Mouse (Mus musculus): ENCODE measurements around the gene Dhh.

The Dhh gene

DNA sequence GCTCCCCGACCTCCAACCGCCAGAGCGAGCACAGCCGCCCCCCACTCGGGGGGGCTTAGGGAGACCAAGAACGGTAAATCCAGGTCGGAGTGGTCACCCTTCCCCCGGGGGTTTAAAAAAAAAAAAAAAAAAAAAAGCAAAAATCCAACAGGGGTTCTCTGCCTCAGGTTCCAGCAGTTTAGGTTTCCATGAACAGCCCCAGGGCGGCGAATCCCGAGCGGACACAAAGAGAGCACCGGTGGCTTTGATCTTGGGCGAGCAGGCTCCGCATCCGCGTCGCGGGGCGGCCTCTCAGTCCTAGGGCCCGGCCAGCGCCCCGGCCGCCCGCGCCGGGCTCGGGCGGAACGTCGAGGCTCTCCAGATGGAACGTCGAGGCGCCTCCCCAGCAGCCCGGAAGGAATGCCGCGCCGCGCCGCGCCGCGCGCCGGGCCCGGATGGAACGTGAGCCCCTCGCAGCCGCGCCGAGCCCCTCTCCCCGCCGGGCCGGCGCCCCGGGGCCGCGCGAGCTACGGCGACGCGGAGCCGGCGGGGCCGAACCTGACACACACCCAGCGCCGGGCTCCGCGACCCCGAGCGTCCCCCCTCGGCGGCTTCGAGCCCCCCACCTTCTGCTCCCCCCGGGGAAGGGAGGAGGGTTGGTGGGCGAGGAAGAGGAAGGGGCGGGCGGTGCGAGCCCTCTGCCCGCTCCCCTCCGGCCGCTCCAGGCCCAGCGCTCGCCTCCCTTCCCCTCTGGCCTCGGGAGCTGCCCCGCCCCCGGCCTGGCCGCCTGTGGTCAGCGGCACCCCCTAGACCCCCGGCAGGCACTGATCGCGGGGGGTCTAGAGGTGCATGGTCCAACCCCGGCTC is 27.0 kb downstream of the Dhh start, which contains the start of gene Kmt2d:
Kmt2d (minus strand) TSS at position 135 of the 846 bp plus-strand sequence.
- no peak for DNase-seq

DNA sequence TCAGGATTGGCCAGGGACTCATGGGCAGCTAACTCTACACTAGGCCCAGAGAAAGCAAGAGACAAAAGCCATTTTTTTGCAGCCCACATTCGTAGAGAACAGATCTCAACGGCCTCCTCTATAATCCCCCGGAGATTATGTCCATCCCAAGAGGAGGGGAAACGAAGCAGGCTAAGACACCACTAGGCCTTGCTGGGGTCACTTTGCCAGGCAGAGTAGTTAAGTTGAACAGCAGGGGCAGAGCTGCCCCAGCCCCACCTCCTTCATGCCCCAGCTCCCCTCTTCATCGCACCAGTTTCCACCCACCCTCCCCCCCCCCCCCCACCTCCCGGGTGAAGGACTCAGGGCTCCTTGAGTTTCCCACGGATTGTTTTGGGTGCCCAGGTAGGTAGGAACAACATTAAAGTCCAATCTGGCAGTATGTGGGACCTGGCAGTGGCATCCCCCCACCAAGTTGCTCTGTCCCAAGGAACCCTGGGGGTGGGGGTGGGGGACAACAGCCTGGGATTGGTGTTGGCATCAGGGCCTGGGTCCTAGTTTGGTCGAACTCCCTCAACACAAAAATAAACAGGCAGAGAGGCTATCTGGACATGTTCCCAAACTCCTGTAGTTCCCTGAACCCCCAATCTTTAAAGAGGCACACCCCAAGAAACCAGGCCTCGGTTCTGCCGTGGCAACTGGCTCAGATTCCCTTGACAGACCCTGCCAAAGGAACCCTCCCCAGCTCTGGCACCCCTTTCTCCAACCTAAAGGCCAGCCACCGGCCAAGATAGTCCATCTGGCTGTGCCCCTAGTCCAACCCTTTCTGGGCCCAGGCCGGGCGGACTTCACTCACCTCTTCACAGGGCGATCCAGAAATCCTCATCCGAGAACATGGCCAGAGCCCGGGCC is 27.9 kb downstream of the Dhh start:
- DNase-seq: peak; percentile 41 to 46

DNA sequence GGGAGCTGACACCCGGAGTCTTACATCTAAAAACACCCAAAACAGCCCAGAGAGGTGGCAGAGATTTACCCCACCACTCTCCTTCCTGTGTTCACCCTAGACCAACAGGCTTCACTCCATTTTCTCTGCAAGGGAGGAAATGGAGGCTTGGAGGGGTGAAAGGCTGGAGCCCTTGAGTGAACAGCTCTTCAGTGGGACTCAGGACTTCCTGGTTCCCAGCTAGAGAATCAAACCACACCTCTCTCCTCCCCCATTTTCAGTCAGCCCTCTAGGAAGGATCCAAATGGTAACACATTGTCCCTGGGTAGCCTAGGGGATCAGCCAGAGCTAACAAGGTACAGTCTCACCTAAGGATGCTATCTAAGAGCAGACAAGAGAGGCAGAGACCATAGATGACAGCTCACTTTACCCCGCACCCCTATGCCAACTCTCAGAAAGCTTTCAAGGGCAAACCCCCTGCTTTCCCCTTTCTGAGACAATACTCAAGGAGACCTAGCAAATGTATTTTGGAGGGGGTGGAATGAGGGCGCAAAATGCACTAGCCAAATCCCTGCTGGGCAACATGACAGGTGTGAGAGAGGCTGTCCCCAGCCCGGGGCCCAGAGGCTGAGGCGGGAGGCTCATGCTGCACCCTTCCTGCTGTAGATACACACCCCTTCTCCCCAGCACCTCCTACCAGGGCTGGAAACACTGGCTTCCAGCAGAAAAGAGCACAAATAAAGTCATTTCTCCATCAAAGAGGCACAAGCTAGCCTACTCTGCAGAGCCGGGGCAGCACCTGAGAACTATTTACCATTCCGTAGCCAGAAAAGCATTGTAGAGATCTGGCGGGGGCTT is 28.8 kb downstream of the Dhh start:
- DNase-seq: no peak

DNA sequence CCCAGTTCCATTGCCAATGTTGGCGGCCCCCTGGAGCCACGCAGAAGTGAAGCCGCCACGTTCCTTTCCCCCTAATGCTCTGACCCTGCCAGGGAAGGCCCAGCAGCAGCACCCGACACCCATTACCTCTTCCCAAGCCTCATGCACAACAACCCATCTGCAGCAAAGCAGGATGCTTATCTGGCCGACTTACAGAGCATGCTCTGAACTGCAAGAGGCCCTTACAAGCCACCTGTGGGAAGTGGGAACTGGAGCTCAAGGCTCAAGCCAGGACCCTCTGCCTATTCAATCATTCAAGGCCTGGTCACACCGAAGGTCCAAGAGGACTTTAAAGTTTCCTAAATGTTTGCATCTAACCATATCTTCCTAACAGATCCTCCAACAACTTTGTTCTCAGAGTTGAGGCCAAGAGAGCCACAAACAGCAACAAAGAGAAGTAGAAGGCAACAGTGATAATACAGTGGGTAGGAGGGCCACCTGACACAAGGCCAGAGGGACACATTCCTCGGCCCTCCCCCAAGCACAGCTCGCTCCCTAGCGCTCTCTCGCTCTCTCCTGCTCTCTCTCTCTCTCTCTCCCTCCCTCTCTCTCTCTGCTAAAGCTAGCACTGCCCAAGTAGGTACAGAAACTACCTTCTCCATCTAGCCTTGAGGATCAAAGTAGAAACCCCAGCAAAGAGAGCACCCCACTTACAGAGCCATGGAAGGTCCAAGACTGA is 29.8 kb downstream of the Dhh start:
- DNase-seq: no peak

DNA sequence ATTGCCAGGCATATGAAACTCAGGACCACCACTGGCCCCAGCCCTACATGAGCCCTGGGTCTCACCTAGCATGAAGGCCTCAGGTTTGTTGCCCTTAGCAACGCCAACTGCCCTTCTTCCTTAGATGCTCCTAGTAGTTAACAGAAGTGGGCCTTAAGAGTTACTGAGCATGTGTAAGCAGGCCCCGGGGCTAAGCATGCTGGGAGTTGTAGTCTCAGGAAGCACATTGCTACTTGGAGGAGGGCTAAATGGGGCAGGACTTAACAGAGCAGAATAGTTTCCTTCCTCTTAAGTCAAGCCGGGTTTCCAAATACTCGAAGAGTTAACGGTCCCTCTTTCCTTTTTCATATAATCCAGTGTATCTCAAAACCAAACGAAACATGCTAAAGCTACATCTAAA is 31.0 kb downstream of the Dhh start:
- DNase-seq: peak; percentile 60 to 65

DNA sequence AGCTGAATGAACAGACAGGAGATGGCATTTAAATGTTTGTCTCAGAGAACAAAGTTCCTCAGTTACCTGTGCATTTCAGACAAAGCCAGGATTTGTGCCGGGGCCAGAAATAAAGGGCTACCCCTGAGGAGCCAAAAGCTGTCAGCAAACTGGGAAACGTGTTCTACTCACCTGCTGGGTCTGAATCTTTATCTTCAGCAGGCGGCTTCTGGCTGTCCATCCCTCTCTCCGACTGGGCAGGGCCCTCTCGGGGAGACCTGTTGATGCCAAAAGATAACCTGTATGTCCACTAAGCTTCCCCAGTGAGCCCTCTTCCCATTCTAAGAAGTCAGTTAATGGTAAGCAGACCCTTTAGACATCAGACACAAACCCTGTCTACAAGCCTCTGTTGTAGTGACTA is 31.8 kb downstream of the Dhh start:
- no peak for DNase-seq

DNA sequence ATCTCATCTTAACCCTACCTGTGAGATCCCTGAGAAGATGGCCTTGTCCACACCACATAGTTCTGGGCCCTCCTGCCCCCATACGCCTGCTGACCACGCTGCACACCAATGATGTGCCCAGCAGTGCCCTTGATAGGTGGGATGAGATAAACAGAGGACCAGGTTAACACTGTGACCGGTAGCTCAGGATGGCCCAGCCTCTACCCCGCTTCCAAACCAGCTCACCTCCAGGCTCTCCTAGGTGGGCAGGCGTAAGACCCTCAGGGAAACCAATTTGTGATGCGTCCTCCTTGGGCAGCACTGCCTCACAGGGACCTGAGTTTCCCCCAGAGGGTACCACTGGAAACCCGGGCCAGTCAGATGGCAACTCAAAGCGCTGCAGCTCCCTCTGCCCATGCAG is 32.6 kb downstream of the Dhh start:
- DNase-seq: no peak

DNA sequence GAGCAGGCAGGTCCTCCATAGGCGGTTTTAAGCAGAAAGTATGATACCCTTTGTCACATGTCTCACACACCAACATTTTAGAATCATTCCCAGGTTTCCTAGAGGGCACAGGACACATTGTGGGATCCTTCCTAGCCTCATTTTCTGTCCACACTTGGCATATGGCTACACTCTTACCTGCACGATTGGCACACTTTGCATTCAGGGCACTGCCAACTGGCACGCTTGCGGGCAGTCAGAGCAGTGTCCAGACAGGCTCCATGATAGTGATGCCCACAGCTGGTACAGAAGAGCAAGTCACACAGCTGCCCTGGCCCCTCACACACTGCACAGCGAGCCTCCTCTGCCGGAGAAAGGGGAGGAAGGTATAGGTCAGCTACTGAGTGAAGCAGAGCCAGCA is 33.4 kb downstream of the Dhh start:
- DNase-seq: no peak

DNA sequence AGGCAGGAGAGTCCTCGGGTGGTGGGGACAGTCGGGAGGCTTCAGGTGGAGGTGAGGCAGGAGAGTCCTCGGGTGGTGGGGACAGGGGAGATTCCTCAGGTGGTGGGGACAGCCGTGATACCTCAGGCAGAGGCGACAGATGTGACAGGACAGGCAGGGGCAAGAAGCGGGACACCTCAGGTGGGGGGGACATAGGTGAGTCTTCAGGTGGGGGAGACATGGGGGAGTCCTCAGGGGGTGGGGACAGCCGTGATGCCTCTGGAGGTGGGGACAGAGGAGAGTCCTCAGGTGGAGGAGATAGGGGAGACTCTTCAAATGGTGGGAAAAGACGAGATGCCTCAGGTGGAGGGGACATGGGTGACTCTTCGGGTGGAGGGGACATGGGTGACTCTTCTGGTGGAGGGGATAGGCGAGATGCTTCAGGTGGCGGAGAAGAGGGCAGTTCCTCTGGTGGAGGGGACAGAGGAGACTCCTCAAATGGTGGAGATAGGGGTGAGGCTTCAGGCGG is 34.8 kb downstream of the Dhh start:
- no peak for DNase-seq

DNA sequence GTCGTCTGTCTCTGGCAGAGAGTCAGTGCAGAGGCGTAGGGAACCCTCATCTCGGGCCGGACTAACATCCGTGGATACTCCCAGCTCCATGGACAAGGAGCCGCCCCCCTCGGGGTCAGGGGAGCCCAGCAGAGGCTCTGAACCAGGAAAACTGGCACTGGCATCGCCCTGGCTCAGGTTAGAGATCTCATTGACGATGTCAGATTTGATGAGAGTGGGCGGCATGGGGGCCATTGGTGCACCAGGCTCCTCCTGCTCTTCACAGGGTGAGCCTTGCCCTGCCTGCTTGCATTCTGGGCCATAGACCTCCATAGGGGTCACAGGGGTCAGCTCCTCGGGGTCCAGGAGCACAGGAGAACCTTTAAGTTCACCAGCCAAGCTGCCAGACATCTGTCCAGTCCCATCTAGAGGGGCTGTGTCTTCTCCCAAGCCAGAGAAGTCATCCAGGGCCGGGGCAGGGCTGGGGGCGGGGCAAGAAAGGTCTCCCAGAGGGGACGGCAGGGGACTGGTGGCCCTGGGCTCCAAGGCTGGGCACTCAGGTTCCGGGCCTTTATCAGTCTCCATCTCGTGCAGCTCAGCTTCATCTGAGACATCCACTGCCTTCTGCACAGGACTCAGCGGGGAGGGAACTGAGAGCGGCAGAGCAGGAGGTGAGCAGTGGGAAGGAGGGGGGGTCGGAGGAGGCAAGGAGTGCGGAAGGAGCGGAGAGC is 36.5 kb downstream of the Dhh start:
- DNase-seq: no peak

DNA sequence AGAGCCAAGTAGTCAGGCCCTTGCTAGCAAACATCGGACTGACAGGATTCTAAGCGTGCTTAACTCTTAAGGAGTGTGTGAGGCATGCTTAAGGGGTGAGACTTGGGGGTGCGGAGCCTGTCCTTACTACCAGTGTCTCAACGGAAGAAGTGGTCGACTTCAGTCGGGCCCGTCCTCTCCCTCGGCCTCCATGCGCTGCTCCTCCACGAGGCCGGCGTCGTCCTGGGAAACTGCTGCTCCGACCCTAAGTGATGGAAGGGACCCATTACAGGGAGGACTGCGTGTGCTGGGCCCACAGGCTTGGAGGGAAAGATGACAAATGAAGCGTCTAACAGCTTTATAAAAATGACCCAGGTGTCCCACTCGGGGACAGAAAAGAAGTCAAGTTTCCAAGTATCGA is 37.4 kb downstream of the Dhh start:
- DNase-seq: no peak

DNA sequence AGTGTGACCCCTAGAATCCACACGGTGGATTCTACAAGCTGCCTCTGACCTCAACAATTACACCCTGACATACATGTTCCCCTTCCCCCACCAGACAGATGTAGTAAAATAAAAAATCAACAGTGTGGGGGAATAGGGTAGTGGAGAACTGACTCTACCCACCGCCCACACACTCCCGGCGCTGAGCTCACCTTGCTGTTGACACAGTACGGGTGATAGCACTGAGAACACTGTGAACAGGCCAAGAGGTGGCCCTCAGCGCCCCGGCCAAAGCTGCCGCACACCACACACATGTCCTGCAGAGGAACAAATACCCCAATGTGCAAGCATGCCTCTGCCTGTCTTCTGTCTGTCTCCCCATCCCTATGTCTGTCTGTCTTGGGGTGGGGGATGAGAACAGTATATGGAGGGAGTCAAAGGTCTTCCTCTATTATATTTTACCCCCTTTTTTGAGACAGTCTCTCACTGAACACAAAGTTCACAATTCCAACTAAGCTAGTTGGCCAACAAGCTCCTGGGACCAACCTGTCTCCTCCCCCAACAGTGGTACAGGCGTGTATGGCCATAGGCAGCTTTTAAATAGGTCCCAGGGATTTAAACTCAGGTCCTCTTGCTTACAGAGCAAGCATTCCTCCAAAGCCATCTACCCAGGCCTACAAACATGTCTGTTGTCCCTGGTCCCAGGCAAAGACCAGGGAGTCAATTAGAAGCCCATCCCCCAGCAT is 38.9 kb downstream of the Dhh start:
- DNase-seq: no peak

DNA sequence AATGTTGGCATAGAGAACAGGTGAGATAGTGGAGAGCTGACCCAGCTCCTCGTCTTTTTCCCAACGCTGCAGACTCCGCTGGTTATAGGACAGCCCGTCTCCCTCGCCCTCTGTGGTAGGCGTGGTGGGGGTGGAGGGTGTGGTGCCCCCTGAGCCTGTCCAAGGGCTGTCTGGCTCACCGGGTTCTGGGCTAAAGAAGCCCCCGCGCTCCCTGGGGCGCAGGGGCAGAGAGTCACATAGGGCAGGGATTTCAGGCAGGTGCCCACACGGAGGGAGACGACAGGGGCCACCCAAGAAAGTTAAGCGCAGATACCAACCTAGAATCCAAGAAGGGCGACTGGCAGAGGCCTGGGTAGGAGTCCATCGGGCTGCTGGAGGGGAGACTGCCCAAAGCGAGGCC is 44.1 kb downstream of the Dhh start:
- DNase-seq: no peak

DNA sequence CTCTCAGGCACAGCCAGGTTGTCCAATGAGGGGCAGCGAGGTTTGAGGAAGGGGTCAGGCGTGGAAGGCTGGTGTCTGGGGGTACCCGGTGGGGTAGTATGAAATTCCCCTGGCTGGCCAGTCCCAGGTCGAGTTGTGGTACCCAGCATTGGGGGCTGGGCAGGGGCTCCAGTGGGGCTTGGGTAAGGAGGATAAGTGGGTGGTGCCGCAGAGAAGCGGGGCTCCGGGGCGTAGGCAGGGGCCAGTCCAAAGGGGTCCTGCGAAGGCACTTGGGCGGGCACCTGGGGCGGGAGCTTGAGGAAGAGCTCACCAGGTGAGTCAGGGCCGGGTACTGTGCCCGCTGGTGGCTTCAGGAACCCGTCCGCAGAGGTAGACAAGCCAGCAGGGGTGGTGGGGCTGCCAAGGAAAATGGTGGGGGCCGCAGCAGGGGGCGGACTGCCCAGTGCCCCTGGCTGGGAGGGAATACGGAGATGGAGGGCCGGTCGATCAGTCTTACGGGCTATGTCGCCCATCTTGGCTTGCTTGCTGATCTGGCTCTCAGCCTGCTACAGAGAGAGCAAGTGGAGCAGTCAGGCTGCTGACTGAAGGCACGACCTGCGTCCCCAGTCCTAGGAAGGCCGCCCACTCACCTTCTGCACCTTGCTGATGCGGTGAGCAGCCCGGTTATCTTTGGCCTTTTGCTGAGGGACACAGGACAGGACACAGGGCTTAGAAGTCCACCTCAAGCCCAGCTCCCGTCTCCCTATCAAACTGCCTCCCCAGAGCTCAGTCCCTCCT is 45.0 kb downstream of the Dhh start:
- no peak for DNase-seq

DNA sequence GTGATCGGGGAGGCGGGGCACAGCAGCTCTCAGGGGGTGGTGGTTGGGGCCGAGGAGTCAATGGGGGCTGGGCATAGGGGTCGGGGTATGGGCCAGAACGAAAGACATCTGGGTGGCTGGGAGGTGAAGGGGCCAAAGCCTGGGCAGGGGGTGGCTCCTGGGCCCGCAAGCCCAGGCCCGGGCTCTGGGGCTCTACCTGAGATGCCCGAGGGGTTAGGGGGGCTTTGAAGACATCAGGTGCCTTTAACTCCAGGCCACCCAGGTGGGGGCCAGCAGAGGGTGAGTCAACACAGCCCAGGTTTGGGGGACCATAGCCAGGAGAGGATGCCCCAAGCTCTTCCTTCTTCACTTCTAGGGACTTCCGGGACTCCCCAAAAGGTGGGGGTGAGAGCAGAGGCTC is 45.6 kb downstream of the Dhh start:
- DNase-seq: no peak

DNA sequence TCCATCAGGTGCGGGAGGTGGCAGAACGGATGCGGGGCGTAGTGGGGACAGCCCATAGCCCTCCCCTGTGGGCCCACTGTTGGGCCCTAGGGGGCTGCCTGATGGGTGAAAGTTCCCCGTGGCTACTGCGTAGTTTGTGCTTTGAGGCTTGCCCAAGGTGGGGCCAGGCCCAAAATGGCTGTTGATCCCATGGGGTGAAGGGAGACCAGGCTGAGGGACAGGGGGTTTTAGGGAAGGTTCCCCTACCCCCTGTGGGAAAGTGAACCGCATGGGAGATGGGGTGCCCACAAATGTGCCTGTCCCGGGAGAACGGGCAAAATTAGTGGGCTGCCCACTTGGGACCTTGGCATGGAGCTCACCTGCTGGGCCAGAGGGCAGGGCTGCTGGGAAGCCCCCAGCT is 46.3 kb downstream of the Dhh start:
- DNase-seq: no peak

DNA sequence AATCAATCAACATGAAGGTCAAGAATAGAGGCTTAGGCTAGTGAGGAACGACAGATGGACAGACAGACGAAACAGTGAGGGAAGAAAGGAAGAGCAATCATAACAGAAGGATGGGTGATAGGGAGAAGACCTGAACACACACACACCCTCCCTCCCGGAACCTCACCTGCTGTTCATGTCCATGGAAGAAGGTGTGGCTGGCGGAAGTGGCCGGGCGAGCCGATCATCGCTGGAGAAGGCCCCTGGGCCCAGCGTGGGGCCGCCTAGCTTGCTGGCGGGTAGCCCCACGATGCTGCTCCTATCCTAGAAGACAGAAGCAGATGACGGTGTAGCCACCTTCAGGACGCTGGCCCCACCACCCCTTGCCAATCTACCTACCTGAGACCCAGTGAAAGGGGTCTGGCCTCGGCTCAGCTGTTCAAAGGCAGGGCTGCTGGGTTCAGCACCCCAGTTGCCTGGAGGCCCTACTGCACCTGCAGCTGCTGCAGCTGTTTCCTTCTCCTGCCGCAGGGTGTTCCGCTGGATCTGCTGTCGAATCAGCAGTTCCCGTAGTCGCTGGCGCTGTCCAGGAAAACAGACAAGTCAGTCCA is 47.0 kb downstream of the Dhh start:
- DNase-seq: no peak

DNA sequence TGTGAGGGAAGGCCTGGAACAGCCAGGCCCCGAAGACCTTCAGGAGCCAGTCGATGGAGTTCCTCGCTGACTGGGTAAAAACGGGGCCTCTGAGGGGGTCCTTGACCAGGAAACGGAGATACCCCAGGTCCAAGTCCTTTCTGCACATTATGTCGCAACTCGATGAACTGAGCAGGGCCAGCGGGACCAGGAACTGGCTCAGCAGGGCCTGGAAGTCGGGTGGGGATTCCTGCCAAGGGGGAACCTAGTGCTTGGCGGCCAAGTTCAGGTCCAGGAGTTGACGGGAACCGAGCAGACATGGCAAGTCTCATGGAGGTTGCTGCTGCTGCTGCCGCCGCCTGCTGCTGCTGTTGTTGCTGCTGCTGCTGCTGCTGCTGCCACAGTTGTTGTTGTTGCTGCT is 47.7 kb downstream of the Dhh start:
- DNase-seq: no peak

DNA sequence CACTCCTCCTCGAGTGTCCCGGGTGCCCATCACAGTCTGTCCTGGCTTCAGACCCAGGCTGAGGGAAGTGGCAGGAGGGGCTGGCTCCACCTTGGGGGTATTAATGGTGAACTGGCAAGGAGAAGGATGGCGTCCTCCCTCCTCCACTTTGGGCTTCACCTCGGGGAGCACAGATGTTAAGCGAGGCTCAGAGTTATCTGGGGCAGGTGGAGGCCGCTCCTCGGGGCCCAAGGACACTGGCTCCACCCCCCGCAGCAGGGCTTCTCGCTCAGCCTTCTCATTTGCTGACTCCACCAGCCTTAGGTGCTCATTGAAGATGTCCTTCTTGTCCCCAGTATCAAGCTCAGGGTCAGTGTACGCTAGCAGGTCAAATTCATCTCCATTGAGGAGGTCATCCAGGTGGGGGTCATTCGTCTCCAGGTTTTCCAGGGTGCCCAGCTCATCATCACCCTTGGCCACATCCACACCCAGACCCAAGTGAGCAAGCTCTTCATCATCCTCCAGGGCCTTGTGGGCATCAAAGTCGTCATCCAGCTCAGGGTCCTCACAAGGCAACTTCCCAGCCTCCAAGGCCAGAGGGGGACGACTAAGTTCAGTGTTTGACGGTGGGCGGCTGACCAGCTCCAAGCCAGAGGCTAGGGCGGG is 48.3 kb downstream of the Dhh start:
- no peak for DNase-seq
